Mouse (Mus musculus) forebrain, postnatal 0 days (tissue): Measurements from ENCODE around the gene Wdr18. TPM values are rescaled to one million over a fixed set of nuclear protein-coding genes. Genes with fewer than 3 reads are reported as not detected.
A peak's percentile ranks its signal among the peaks of the same experiment; 100 is the strongest.

Experiments used
- ATAC-seq: fragments of 200-750 bp; cut with Nextera tagmentation; 2 replicates; pipeline ENCODE4 v1.8.0; 2017; ENCODE audit warnings: mild to moderate bottlenecking, moderate library complexity
- DNase-seq: peaks from one replicate; pipeline ENCODE4 v3.0.0-alpha.2; 2015
- H3K27ac ChIP-seq: fragments of 300-500 bp; sonication (generic); 2 replicates; pipeline ENCODE4 v1.5.1; 2014; ENCODE audit warnings: low read depth, mild to moderate bottlenecking, antibody characterized with exemption, low read length, moderate library complexity, mixed read lengths
- H3K27me3 ChIP-seq: fragments of 300-500 bp; sonication (generic); 2 replicates; pipeline ENCODE4 v1.6.1; 2014; ENCODE audit warnings: mild to moderate bottlenecking, low read length, mixed read lengths; ENCODE audit not compliant: insufficient read depth
- H3K36me3 ChIP-seq: fragments of 300-500 bp; sonication (generic); 2 replicates; pipeline ENCODE4 v1.6.1; 2014; ENCODE audit warnings: mild to moderate bottlenecking, moderate library complexity; ENCODE audit not compliant: insufficient read depth
- H3K4me1 ChIP-seq: fragments of 300-500 bp; sonication (generic); 2 replicates; pipeline ENCODE4 v1.6.1; 2014; ENCODE audit warnings: antibody characterized with exemption; ENCODE audit not compliant: insufficient read depth
- H3K4me2 ChIP-seq: fragments of 300-500 bp; sonication (generic); 2 replicates; pipeline ENCODE4 v1.6.1; 2014; ENCODE audit warnings: low read depth, mild to moderate bottlenecking, moderate library complexity
- H3K4me3 ChIP-seq: fragments of 300-500 bp; sonication (generic); 2 replicates; pipeline ENCODE4 v1.5.1; 2014; ENCODE audit warnings: low read depth, low read length, mixed read lengths
- H3K9ac ChIP-seq: fragments of 300-500 bp; sonication (generic); 2 replicates; pipeline ENCODE4 v1.6.1; 2014; ENCODE audit warnings: mild to moderate bottlenecking
- H3K9me3 ChIP-seq: fragments of 300-500 bp; sonication (generic); 2 replicates; pipeline ENCODE4 v1.6.1; 2016; ENCODE audit warnings: low read length
- CTCF ChIP-seq: sonication (generic); IDR thresholded peaks from 2 replicates; pipeline ENCODE4 v1.5.1; 2016; ENCODE audit warnings: antibody characterized with exemption, control low read depth, low read depth
- WGBS: fragments of 180-500 bp; shearing (Covaris S2); extraction: QIAGEN DNeasy Blood & Tissue Kit; methylation state at CpG from one replicate; pipeline ENCODE4 v1.1.7; 2014; 5-methylcytosine and 5-hydroxymethylcytosine counted together
- polyA plus RNA-seq: library from polyadenylated mRNA; unstranded; fragments of >200 nt; fragmentation: Nextera tagmentation; extraction: Ambion mirVana; gene quantifications from 2 replicates; pipeline ENCODE4 v1.2.1, GENCODE M21; 2015
- total RNA-seq: library from RNA; depleted of rRNA; stranded (reverse); fragments of >200 nt; gene quantifications from 2 replicates; pipeline ENCODE4 v1.2.3, GENCODE M21; 2014

Gene Wdr18
- total and polyA plus RNA-seq, 2 experiments from 2014 or later, result 58.2 to 107 TPM

GRCm38 (mm10) chr10:79916808-79917531 lies 43.0 kb upstream of the Wdr18 start, which contains the start of gene Kiss1r:
Gene Kiss1r (plus strand): TSS chr10:79916971.
- Histone ChIP-seq H3K4me1 (peaks cover 14% of the 10 kb centered on the region), H3K27ac (peak within 1 kb of the TSS; percentile 71), H3K27me3 (peaks cover 42% of the 10 kb centered on the region), H3K4me3 (peak within 1 kb of the TSS; percentile 75), H3K4me2 (peak within 1 kb of the TSS; percentile 94), H3K9me3 (no peaks in the 10 kb centered on the region), H3K36me3 (peaks cover 1% of the 10 kb centered on the region; the same call in 1 of the 2 replicates), H3K9ac (peak within 1 kb of the TSS; percentile 91)
- ATAC-seq (peak; percentile 89), DNase-seq (peak; percentile 82)
- WGBS, result 3% methylated on average over 41 of the region's 42 CpGs
- no peak for TF ChIP-seq CTCF

GRCm38 (mm10) chr10:79917532-79918100 lies 42.3 kb upstream of the Wdr18 start:
- H3K9me3 ChIP-seq, result no peaks in the 10 kb centered on the region
- no peak overlapping the region for H3K27ac ChIP-seq
- peaks cover 14% of the 10 kb centered on the region for H3K4me1 ChIP-seq
- no peak for TF ChIP-seq CTCF
- no peak for DNase-seq
- peak overlapping the region; percentile 94 for H3K4me2 ChIP-seq
- peak overlapping the region; percentile 91 for H3K9ac ChIP-seq
- WGBS, result 58% methylated on average over 5 of the region's 5 CpGs
- peaks cover 47% of the 10 kb centered on the region for H3K27me3 ChIP-seq
- H3K4me3 ChIP-seq, result peak overlapping the region; percentile 75; the same call in 1 of the 2 replicates
- no peak for ATAC-seq
- H3K36me3 ChIP-seq, result no peaks in the 10 kb centered on the region

GRCm38 (mm10) chr10:79918231-79919078 lies 41.5 kb upstream of the Wdr18 start:
- Histone ChIP-seq H3K4me1 (peaks cover 14% of the 10 kb centered on the region), H3K4me2 (no peak overlapping the region), H3K9ac (no peak overlapping the region), H3K9me3 (no peaks in the 10 kb centered on the region), H3K27ac (no peak overlapping the region), H3K36me3 (no peaks in the 10 kb centered on the region), H3K27me3 (peaks cover 55% of the 10 kb centered on the region), H3K4me3 (no peak overlapping the region)
- TF ChIP-seq CTCF, result no peak
- DNase-seq (no peak), ATAC-seq (no peak)
- WGBS, result 5% methylated on average over 35 of the region's 35 CpGs

GRCm38 (mm10) chr10:79919251-79919849 lies 40.6 kb upstream of the Wdr18 start:
- H3K4me1 ChIP-seq, result peaks cover 14% of the 10 kb centered on the region
- no peak overlapping the region for H3K27ac ChIP-seq
- WGBS, result 5% methylated on average over 21 of the region's 21 CpGs
- H3K9ac ChIP-seq, result no peak overlapping the region
- H3K9me3 ChIP-seq, result no peaks in the 10 kb centered on the region
- H3K4me3 ChIP-seq, result no peak overlapping the region
- H3K27me3 ChIP-seq, result peaks cover 57% of the 10 kb centered on the region
- no peak for DNase-seq
- TF ChIP-seq CTCF, result no peak
- H3K4me2 ChIP-seq, result no peak overlapping the region
- H3K36me3 ChIP-seq, result no peaks in the 10 kb centered on the region
- no peak for ATAC-seq

- peaks cover 14% of the 10 kb centered on the region for H3K4me1 ChIP-seq
- H3K4me2 ChIP-seq, result peak overlapping the region; percentile 52
- 15% methylated on average over 26 of the region's 26 CpGs for WGBS
- no peak for TF ChIP-seq CTCF
- H3K27ac ChIP-seq, result no peak overlapping the region
- peaks cover 57% of the 10 kb centered on the region for H3K27me3 ChIP-seq
- ATAC-seq (no peak), DNase-seq (no peak)
- no peaks in the 10 kb centered on the region for H3K9me3 ChIP-seq
- H3K4me3 ChIP-seq, result peak overlapping the region; percentile 28
- H3K9ac ChIP-seq, result no peak overlapping the region
- no peaks in the 10 kb centered on the region for H3K36me3 ChIP-seq
Observed at GRCm38 (mm10) chr10:79920056-79920890, 39.7 kb upstream of the Wdr18 start.

GRCm38 (mm10) chr10:79920958-79921535 lies 38.9 kb upstream of the Wdr18 start, which contains the start of gene R3hdm4:
Gene R3hdm4 (minus strand): TSS chr10:79921208.
- WGBS, result 4% methylated on average over 41 of the region's 41 CpGs
- Histone ChIP-seq H3K9ac (peak within 1 kb of the TSS; percentile 31; the same call in 1 of the 2 replicates), H3K9me3 (no peaks in the 10 kb centered on the region), H3K4me3 (peak within 1 kb of the TSS; percentile 28), H3K4me2 (peak within 1 kb of the TSS; percentile 52), H3K27me3 (peaks cover 57% of the 10 kb centered on the region), H3K4me1 (peaks cover 6% of the 10 kb centered on the region), H3K36me3 (no peaks in the 10 kb centered on the region), H3K27ac (no peak within 1 kb of the TSS)
- DNase-seq, result peak; percentile 55
- peak; percentile 7; the same call in 1 of the 2 replicates for ATAC-seq
- TF ChIP-seq CTCF, result no peak
